Mouse (Mus musculus) adrenal gland, adult (tissue): ENCODE measurements around the gene Aldh9a1.
"Not testable (repeated sequence)": the region's sequence is repeated elsewhere in the genome, so short reads cannot be mapped to it uniquely, and the experiment has no call there.

Experiments used
- DNase-seq, 2 experiments: peaks; one replicate each; pipeline ENCODE4 v3.0.0; 2022 to 2023; ENCODE audit warnings: low spot score in 1 of 2; ENCODE audit not compliant: inconsistent age in 2 of 2

Gene Aldh9a1

GRCm38 (mm10) chr1:167349206-167349605 is 585 bp upstream of the Aldh9a1 start:
- not testable (repeated sequence) for DNase-seq

- DNase-seq: no peak
Observed at GRCm38 (mm10) chr1:167350597-167351415, 1.0 kb downstream of the Aldh9a1 start.

- DNase-seq: no peak
Observed at GRCm38 (mm10) chr1:167352403-167352802, 2.6 kb downstream of the Aldh9a1 start.

- peak in 1 of 2 experiments; percentile 58 for DNase-seq
Observed at GRCm38 (mm10) chr1:167357387-167357786, 7.6 kb downstream of the Aldh9a1 start.

- DNase-seq: no peak
Observed at GRCm38 (mm10) chr1:167358731-167359130, 8.9 kb downstream of the Aldh9a1 start.

- DNase-seq: no peak
Observed at GRCm38 (mm10) chr1:167360268-167360667, 10.5 kb downstream of the Aldh9a1 start.

GRCm38 (mm10) chr1:167362819-167363218 is 13.0 kb downstream of the Aldh9a1 start:
- DNase-seq: no peak

GRCm38 (mm10) chr1:167363322-167363721 is 13.5 kb downstream of the Aldh9a1 start:
- DNase-seq: no peak

- peak; percentile 28 to 39 for DNase-seq
Observed at GRCm38 (mm10) chr1:167365808-167366207, 16.0 kb downstream of the Aldh9a1 start.

GRCm38 (mm10) chr1:167366621-167367020 is 16.8 kb downstream of the Aldh9a1 start:
- no peak for DNase-seq

GRCm38 (mm10) chr1:167368018-167368417 is 18.2 kb downstream of the Aldh9a1 start:
- no peak for DNase-seq

- no peak for DNase-seq
Observed at GRCm38 (mm10) chr1:167368513-167368912, 18.7 kb downstream of the Aldh9a1 start.

GRCm38 (mm10) chr1:167369905-167370304 is 20.1 kb downstream of the Aldh9a1 start:
- peak; percentile 84 to 96 for DNase-seq

GRCm38 (mm10) chr1:167372739-167373138 is 22.9 kb downstream of the Aldh9a1 start:
- no peak for DNase-seq

- DNase-seq: peak in 1 of 2 experiments; percentile 48
Observed at GRCm38 (mm10) chr1:167374003-167374784, 24.4 kb downstream of the Aldh9a1 start.

GRCm38 (mm10) chr1:167374942-167375341 is 25.2 kb downstream of the Aldh9a1 start:
- no peak for DNase-seq

GRCm38 (mm10) chr1:167378019-167378418 is 28.2 kb downstream of the Aldh9a1 start:
- DNase-seq: no peak

- DNase-seq: peak in 1 of 2 experiments; percentile 56
Observed at GRCm38 (mm10) chr1:167379751-167380150, 30.0 kb downstream of the Aldh9a1 start.

GRCm38 (mm10) chr1:167380223-167380622 is 30.4 kb downstream of the Aldh9a1 start:
- no peak for DNase-seq

GRCm38 (mm10) chr1:167381050-167382015 is 31.5 kb downstream of the Aldh9a1 start:
- DNase-seq: no peak

GRCm38 (mm10) chr1:167382316-167382715 is 32.5 kb downstream of the Aldh9a1 start:
- no peak for DNase-seq
